Mouse (Mus musculus) induced T-regulatory cell, adult 2 months (primary cell): Measurements from ENCODE around the gene Fam168a.
"Not testable (repeated sequence)": the region's sequence is repeated elsewhere in the genome, so short reads cannot be mapped to it uniquely, and the experiment has no call there.

ENCODE experiments used
- DNase-seq: peaks from one replicate; pipeline ENCODE4 v3.0.0-alpha.2; 2012; ENCODE audit warnings: low read depth

Gene Fam168a

DNA sequence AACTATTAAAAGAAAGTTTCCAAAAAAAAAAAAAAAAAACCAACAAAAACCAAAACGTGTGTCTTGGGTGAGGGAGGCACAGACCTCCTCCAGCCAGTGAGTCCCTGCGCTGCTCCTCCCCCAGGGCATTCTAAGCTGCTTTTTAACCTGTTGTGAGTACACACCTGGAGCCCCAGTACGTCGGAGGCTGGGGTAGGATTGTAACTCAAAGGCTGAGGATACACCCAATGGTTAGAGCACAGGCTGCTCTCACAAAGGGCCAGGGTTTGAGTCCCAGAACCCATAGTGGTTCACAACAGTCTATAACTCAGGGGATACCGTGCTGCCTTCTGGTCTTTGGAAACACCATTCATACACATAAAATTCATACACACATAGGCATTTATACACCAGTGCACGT is 135.2 kb downstream of the Fam168a start:
- DNase-seq = no peak

DNA sequence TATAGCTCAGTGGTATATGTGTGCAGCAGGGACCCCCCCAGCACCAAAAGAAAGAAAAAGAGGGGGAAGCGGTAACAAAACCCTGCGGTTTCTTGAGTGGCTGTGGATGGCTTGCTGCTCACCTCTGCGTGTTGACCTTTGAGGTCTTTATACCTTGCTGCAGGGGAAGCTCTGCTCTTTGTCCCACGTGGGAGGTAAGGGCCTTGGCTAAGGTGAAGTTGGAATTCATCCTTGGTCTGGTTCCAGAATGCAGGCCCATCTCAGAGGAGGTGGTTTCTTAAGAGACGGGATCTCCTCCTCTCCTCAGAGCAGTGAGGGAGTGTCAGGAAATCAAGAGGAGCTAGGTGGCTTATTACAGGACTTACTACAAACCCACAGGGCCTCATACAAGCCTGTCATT is 135.7 kb downstream of the Fam168a start:
- no peak for DNase-seq

DNA sequence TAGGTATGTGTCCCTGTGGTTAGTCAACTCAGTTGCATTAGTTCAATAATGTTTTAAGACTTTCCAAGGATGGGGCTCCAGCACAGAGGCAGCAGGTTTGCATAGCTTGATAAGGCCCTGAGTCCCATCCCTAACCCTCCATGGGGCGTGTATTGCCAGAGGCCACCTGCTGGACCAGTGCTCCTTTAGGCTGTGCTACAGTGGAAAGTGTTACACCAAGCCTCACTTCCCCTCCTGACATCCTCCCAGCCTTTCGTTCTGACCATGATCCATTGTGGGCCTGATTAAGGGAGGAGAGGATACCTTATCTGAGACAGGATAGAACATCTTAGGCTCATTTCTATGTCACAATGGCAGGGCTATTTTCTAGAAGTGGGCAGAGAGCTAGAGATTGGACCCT is 137.4 kb downstream of the Fam168a start:
- DNase-seq = no peak

DNA sequence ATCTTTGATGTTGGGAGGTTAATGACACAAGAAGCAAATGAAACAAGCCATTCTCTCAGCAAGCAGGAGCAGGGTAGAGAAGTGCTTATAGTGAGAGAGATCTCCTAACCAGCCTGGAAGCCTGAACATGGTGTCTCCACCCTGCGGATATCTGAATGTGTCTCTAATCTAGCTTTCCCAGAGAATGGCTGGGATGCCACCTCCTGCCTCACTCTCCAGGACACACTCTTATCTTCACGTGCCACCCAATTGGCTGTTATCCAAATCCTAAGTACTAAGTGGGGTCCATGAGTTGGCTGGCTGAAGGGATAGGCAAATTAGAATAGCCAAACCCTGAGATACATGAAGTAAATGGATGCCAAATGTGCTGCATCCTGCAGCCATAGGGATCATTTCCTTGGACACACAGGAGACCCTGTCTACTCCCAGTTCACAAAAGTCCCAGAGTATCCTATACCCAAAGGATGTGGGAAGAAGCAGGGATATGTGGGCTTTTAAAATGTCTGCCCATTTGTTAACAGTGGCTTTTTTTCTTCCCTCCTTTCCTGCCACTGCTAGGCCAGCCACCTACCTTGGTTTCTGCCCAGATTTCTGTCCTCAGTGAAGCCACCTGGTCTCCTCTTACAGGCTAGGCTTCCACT is 138.1 kb downstream of the Fam168a start:
- no peak for DNase-seq

DNA sequence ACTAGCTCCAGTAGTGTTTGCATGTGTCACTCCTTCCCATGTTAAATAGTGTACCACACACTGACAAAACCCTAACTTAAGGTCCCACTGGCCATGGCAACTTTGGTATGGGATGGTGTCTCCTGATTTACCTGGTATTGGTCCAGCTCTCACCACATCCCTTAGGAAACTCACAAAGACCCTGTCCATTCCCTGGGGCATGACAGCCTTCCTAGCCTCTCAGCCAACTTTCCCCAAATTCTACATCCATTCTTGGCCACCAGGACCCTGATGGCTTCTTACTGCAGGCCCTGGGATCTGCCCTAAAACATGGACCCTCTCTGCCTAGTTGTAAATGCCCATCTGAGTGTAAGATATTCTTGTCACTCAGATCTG is 138.6 kb downstream of the Fam168a start:
- DNase-seq = no peak

DNA sequence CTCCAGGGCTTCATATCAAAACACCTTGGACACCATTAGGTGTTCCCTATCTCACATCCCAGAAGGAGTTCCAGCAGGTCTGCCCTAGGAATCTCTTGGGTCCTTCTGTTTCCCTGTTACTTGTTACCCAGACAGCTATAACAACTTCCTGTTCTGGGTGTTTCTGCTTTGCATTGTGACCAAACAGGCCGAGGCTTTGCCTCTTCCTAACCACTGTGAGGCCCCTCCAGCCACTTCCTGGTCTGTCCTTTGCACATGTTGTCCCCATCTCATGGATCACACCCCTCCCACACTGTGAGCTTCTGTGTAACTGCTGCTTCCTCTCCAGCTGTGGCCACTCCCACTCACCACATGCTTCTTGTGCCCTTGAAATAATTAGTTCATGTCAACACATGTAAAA is 139.0 kb downstream of the Fam168a start:
- DNase-seq = peak; percentile 60

DNA sequence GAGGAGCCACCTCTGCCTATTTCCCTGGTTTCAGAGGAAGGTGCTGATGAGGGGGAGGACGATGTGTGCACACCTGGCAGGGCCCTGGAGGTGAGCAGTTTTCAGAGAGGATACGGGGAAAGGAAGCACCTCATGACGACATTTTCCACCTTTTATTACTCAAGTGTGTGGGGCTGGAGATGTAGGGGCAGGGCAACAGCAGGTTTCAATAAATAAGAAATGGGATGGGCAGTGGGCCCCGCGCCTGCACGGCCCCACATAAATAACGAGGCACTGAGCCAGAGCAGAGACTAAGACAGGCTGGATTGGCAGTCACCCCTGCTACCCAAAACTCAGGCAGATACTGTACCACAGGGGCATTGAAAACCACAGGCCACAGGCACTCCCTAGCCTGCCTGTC is 139.6 kb downstream of the Fam168a start:
- not testable (repeated sequence) for DNase-seq

DNA sequence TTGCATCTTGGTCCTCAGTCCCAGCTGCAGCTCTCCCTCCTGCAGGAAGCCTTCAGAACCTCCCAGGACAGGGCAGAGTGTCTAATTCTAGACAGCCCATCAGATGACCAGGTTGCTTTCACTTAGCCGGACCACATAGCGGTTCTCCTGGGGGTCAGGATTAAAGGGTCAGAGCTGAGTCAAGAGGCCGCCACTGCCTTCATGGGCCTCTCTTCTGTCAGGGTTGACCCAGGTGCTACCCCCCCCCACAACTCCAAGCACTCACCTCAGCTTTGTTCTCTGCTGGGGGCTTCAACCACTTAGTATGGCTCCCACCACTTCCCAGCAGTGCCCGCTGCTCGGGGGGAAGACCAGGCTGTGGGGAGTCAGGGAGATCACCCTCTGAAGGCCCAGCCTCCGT is 140.7 kb downstream of the Fam168a start:
- no peak for DNase-seq

DNA sequence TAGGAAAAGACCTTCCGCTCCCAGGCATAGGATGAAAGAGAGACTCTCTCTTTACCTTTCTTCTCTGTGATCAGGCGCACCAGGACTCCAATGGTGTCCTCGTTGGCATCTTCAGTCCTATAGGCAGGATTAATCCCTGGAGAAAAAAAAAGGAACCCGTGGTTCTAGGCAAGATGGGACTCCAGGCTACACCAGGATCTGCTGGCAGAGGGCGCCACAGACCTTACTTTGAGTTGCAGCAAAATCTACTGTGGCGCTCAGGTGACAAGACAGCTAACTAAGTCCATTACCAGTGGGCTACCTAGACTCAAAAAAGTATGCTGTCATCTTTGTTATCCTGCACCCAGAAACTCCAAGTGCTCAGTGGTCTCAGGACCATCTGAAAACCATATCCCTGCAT is 142.3 kb downstream of the Fam168a start:
- peak; percentile 82 for DNase-seq

DNA sequence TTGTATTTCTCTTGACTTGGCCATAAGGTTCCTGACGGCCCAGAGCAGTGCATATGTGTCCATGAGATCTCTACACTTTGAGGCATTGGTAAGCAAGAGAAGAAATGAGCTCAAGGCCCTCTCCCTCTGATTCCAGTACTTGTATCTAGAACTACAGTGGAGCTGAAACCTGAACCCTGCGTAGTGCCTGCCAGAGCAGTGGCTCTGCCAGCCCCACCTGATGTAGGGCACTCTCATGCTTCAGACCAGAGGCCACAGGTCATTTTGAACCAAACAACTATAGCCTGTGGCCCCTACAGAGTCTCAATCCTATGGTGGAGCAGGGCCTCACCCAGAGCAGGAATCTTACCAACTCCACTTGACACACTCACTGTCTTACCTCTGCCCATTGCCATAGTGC is 143.1 kb downstream of the Fam168a start:
- DNase-seq = no peak

DNA sequence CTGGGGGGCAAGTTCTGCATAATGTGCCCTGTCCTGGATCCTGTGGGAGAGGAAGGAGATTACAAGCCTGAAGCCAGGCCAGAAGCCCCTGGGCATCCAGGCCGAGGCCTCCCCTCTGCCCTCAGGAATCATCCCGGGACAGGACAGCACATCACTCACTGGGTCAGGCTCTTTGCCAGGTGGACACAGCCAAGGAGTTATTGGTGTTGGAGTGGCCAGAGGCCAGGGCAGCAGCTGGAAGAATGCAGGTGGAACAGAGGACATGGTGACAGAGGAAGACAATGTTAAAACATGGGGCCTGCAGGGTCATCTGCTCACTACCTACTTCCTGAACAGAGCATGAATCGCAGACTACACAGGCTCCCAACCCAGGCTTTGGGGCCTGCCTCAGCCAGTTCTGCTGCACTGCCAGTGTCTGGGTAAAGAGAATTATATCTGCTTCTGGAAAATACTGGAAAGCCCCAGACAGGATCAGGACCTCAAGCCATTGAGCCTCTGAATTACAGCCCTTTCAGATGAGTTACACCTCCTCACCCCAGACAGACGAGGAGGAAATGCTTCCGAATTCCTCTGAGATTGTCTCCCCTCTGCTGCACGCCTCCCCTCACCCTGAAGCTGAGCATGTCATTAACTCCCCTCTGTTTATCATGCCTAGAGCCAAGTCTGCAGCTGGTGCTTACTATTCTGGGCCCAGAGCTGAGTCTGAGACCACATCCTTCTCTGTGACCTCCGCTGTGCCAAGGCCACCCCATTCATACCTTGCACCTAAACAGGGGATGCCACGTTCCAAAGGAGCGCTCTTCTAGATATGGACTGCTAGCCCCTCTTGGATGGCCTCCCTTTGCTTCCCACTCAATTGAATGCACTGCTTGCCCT is 145.3 kb downstream of the Fam168a start:
- no peak for DNase-seq

DNA sequence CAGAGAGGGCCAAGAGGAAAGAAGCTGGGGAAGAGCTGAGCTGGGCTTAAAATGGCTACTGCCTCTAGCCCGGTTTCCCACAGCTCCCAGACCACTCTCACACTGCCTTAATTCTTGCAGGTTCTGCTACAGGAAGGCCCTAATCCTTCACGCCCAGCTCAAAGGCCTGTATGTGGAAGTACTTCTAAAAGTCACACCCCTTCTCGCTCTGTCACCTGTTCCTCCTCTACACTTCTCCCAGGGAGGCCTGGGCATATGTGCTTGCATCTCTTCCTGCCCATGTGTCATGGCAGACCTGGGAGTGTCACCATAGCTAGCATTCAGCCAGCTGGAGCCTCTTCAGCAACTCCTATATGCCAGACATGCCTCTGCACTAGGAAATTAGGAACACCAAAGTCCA is 147.0 kb downstream of the Fam168a start:
- DNase-seq = no peak

DNA sequence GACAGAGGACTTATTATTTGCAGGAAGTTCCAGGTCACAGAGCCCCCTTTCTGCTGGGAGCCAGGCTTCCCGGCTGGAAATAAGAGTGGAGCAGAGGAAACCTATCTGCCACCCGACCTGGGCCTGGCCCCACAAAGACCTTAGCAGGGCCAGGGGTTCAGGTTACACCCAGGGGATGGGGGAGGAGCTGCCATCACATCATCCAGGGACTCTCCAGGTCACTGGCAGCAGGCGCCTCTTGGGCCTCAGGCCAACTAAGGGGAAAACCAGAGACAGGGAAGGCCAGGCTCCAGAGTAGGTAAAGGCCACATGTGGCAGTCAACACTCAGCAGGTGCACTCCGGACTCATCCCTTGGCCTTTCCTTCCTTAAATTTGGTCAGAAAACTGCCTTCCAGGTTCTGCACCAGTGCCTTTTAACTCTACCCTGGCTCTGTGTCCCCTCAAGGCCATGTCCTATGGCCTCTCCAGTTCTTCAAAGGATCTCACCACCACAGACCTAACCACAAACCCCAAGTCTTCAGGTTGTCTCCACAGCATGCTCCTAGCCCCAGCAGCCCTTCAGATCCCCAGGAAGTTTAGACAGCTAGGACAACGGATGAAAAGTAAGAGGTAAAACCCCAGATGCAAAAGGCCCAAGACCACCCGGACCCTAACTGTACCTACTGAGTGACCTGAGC is 147.8 kb downstream of the Fam168a start:
- DNase-seq = no peak

DNA sequence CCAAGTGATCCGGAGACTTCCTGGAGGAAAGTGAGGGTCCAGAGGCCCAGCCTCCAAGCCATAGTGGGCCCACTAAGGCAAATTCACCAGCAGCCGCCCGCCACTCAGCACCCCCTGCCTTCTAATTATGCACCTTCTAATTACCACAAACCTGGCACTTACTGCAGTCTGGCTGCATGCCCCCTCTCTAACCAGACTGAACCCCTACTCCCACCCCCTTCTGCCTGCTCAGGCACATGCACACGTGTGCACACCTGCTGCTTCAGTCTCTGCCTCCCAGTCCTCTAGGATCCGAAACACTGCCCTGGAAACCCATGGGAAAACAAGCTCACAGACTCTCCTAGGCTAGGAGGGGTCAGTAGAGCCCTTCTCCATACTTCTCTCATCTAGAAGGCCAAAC is 148.4 kb downstream of the Fam168a start:
- DNase-seq = no peak

DNA sequence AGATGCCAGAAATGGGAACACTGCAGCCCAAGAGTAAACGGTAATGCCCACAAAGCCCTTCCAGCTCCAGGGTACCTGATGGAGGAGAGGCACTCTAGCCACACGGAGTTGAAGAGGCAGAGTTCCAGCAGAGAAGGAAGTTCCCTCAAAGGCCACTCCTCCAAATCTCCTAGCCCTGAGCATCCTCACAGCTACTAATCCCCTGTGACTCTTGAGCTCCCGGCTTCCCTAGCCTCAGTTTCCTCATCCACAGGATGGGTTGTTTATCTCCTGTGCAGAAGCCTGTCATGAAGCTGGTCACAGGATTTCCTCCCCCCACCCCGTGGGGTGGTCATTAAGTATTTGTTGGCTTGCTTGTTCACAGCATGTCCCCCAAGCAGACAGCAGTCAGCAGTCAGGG is 148.9 kb downstream of the Fam168a start:
- DNase-seq = peak; percentile 57

DNA sequence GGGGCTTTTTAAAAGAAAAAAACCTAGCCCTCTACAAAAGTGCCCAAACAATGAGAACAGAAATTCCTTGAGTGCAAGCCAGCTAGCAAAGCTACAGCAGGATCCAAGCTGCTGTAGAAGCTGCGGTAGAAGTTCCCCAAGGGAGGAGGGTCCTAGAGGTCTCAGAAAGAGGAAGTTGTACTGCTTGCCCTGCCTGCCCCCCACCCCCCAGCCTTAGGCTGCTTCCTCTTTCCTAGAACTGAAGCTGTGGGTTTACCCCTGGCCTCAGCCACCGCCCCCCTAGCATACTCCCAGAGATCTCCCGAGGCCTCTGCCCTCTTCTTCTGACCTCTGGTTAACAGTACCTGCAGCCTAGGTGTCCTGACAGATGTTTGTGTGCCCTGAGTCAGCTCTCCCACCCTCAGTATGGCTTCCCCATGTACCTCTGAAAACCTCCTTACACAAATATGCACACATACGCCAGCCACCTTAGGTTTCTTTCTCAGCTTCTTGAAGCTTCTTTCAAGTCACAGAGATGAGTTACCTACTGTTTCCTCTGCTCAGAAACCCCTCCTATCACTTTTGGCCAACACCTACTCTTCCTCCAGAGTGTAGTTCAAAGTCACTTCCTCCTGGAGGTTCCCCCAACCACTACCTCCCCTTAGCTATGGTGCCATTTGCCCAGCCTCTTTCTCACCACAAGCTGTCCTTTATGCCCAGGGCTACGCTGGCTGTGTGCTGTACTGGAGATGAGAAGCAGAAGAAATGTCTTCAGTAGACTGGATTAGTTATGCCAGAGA is 149.5 kb downstream of the Fam168a start:
- peak; percentile 86 for DNase-seq

DNA sequence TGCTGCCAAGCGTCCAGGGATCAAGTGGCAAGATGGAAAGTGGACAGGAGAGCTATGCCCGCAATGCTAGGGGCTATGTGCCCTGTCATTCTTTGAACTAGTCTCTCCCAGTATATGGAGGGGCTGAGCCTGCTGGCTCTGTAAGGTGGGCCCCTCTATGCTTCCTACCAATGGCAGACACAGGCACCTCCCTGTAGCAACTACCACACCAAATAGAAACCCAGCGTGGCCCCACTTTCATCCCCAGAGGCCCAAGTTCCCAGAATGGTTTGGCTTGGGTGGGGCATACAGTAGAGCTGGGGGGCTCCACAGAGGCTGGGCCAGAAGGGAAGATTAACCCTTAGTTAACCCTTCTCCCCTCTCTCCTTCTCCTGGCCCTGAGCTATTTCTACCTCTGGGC is 154.0 kb downstream of the Fam168a start:
- DNase-seq = no peak

DNA sequence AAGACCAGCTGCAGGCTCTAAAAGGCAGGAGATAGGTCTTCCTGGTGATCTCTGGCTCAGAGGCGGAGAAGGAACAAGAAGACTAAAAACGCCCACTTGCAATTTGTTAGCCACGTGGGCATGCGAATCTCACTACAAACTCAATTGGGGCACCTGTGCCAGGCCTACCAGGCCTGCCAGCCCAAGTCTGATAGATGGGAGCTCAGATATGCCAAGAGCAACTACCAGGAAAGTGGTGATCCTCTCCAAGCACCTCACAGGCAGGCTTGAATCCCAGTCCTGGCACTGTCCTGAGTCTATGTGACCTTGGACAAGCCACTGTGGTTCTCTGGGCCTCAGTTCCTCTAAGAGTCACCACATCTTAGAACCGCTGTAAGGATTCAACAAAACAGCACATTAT is 154.8 kb downstream of the Fam168a start:
- no peak for DNase-seq

DNA sequence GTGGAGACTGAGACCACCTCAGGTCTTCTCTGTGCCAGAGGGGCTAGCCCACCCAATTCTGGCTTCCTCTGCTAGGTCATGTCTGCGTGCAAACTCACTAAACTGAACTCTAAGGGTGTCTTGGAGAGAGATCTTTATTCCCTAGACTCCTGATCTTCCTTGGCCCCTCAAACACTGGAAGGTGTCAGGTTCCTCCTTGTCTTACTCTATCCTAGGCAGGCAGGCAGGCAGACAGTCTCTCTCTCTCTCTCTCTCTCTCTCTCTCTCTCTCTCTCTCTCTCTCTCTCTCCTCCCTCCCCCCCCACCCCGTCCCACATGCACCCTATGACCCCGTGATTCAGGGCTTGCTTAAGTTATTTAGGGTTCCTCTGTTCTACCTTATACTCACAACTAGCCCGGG is 155.9 kb downstream of the Fam168a start:
- DNase-seq = no peak

DNA sequence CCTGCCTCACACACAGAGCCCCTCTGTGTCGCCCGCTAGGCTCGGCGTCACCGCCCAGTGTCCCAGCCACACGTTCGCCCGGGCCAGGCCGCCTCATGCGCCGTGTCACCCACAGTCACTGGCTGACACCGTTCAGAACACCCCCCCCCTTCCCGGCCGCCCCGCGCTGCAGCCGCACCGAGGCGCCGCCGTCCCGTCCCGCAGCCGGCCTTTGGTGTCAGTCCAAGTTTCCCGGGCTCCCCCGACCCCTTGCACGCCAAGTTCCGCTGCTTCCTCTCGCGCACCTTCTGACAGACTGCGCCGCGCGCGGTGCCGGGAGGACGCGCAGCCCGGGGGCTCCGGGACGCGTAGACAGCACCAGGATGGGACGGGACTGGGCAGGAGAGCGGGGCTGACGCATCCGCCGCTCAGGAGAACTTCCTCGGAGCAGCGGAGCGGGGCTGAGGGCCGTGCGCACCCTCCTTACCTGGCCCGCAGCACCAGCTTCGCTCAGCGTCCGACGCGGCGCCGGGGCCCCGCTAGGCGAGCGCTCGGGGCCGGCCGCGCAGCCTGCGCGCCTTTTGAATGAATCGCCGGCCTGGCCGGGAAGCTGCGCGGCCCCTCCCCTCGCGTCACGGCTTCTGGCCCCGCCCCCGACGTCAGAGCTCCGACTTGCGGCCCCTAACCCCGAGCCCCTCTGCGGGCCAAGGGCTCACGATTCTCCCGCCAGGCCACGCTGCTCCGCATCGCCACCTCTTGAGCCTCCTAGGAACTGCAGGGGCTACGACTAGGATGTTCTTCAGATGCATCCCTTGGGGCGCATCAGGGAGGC is 156.6 kb downstream of the Fam168a start, which contains the start of gene Relt:
Gene Relt (minus strand): TSS at position 619 of the 811 bp plus-strand sequence.
- DNase-seq = peak; percentile 98

DNA sequence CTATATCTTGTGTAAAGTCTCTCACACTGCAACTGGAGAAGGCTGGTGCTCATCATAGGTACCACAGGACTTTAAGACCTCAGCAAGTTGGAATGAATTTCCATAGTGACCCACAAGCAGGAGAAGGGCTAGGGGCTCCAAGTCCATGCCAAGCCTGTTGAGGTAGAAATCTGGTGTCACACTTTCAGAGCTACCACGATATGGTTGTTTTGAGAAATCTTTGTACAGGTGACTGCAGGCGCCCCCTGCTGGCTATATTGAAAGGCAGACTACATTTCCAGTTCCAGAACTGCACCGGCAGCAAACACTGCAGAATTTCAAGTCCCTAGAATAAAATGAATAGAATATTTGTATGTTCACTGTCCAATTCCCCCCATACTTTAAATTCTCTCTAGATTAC is 160.2 kb downstream of the Fam168a start:
- peak; percentile 88 for DNase-seq
